Mouse (Mus musculus) heart, postnatal 0 days (tissue): ENCODE data around the gene Adck2. TPM values are rescaled to one million over a fixed set of nuclear protein-coding genes. Genes with fewer than 3 reads are reported as not detected.

Experiments
- ATAC-seq: fragments of 200-750 bp; cut with Nextera tagmentation; 2 replicates; pipeline ENCODE4 v1.8.0; 2017; ENCODE audit warnings: low read depth, moderate number of reproducible peaks, moderate library complexity; ENCODE audit not compliant: insufficient read depth
- DNase-seq: peaks from one replicate; pipeline ENCODE4 v3.0.0-alpha.2; 2016; ENCODE audit warnings: low spot score
- H3K27ac ChIP-seq: fragments of 300-500 bp; sonication (generic); 2 replicates; pipeline ENCODE4 v1.5.1; 2014; ENCODE audit warnings: low read depth, mild to moderate bottlenecking
- H3K27me3 ChIP-seq: fragments of 300-500 bp; sonication (generic); 2 replicates; pipeline ENCODE4 v1.6.1; 2014; ENCODE audit warnings: low read length, mixed read lengths; ENCODE audit not compliant: control insufficient read depth, insufficient read depth
- H3K36me3 ChIP-seq: fragments of 300-500 bp; sonication (generic); replicated peaks from 2 replicates; pipeline ENCODE4 v1.6.1; 2014; ENCODE audit warnings: low read length, mixed read lengths; ENCODE audit not compliant: control insufficient read depth, insufficient read depth
- H3K4me1 ChIP-seq: fragments of 300-500 bp; sonication (generic); 2 replicates; pipeline ENCODE4 v1.6.1; 2014; ENCODE audit warnings: antibody characterized with exemption; ENCODE audit not compliant: control insufficient read depth, insufficient read depth
- H3K4me2 ChIP-seq: fragments of 300-500 bp; sonication (generic); 2 replicates; pipeline ENCODE4 v1.6.1; 2014; ENCODE audit warnings: low read depth, mild to moderate bottlenecking, low read length, moderate library complexity
- H3K4me3 ChIP-seq: fragments of 300-500 bp; sonication (generic); 2 replicates; pipeline ENCODE4 v1.5.1; 2014; ENCODE audit warnings: low read depth, low read length
- H3K9ac ChIP-seq: fragments of 300-500 bp; sonication (generic); replicated peaks from 2 replicates; pipeline ENCODE4 v1.6.1; 2014; ENCODE audit warnings: low read depth, low read length, mixed read lengths
- H3K9me3 ChIP-seq: fragments of 300-500 bp; sonication (generic); replicated peaks from 2 replicates; pipeline ENCODE4 v1.6.1; 2016; ENCODE audit warnings: low read length; ENCODE audit not compliant: control insufficient read depth
- CTCF ChIP-seq: IDR thresholded peaks from 2 replicates; pipeline ENCODE4 v1.5.1; 2016; ENCODE audit warnings: antibody characterized with exemption, control low read depth, low read depth
- EP300 ChIP-seq: IDR thresholded peaks from 2 replicates; pipeline ENCODE4 v1.6.1; 2016; ENCODE audit warnings: antibody characterized with exemption, low read depth
- WGBS: fragments of 180-500 bp; shearing (Covaris S2); extraction: QIAGEN DNeasy Blood & Tissue Kit; methylation state at CpG from one replicate; pipeline ENCODE4 v1.1.7; 2014; 5-methylcytosine and 5-hydroxymethylcytosine counted together
- polyA plus RNA-seq: library from polyadenylated mRNA; unstranded; fragments of >200 nt; fragmentation: Nextera tagmentation; extraction: Ambion mirVana; gene quantifications from 2 replicates; pipeline ENCODE4 v1.2.1, GENCODE M21; 2015
- total RNA-seq: library from RNA; depleted of rRNA; stranded (reverse); fragments of >200 nt; gene quantifications from 2 replicates; pipeline ENCODE4 v1.2.3, GENCODE M21; 2014; ENCODE audit warnings: low replicate concordance

Adck2 gene
- total and polyA plus RNA-seq, 2 experiments from 2014 or later: 22.4 to 24.4 TPM

GRCm38 (mm10) chr6:39580558-39580957 lies 6.9 kb downstream of the Adck2 start:
- DNase-seq (no peak), ATAC-seq (no peak)
- Histone ChIP-seq H3K27ac (no peak overlapping the region), H3K27me3 (no peaks in the 10 kb centered on the region), H3K4me3 (no peak overlapping the region), H3K4me1 (no peaks in the 10 kb centered on the region), H3K4me2 (no peak overlapping the region), H3K36me3 (peaks cover 72% of the 10 kb centered on the region), H3K9ac (no peak overlapping the region), H3K9me3 (no peaks in the 10 kb centered on the region)
- WGBS: 73% methylated on average over 2 of the region's 2 CpGs
- TF ChIP-seq EP300: no peak
- no peak for TF ChIP-seq CTCF

- no peak for TF ChIP-seq EP300
- no peak for TF ChIP-seq CTCF
- Histone ChIP-seq H3K4me1 (no peaks in the 10 kb centered on the region), H3K27me3 (no peaks in the 10 kb centered on the region), H3K9ac (no peak overlapping the region), H3K36me3 (peaks cover 78% of the 10 kb centered on the region), H3K27ac (no peak overlapping the region), H3K9me3 (no peaks in the 10 kb centered on the region), H3K4me2 (no peak overlapping the region), H3K4me3 (no peak overlapping the region)
- WGBS: 79% methylated on average over 7 of the region's 7 CpGs
- no peak for ATAC-seq
- no peak for DNase-seq
Observed at GRCm38 (mm10) chr6:39581087-39581784, 7.6 kb downstream of the Adck2 start.

- H3K9me3 ChIP-seq: no peaks in the 10 kb centered on the region
- peaks cover 68% of the 10 kb centered on the region for H3K36me3 ChIP-seq
Observed at GRCm38 (mm10) chr6:39585517-39585916, 11.8 kb downstream of the Adck2 start, which contains the start of gene Gm42420. Gene Gm42420 (plus strand): TSS chr6:39585753.

GRCm38 (mm10) chr6:39591481-39591880 lies 17.8 kb downstream of the Adck2 start:
- H3K36me3 ChIP-seq: peaks cover 30% of the 10 kb centered on the region
- H3K4me2 ChIP-seq: no peak overlapping the region
- peaks cover 13% of the 10 kb centered on the region for H3K4me1 ChIP-seq
- H3K9me3 ChIP-seq: no peaks in the 10 kb centered on the region
- TF ChIP-seq EP300 (no peak), CTCF (no peak)
- no peak overlapping the region for H3K27ac ChIP-seq
- DNase-seq (no peak), ATAC-seq (no peak)
- no peak overlapping the region for H3K9ac ChIP-seq
- no peaks in the 10 kb centered on the region for H3K27me3 ChIP-seq
- H3K4me3 ChIP-seq: no peak overlapping the region
- WGBS: 91% methylated on average over 4 of the region's 4 CpGs

More at GRCm38 (mm10) chr6:39585517-39585916, 11.8 kb downstream of the Adck2 start, which contains the start of gene Gm42420:
- Histone ChIP-seq H3K27me3 (no peaks in the 10 kb centered on the region), H3K4me1 (no peaks in the 10 kb centered on the region), H3K4me2 (no peak within 1 kb of the TSS), H3K9ac (no peak within 1 kb of the TSS), H3K27ac (no peak within 1 kb of the TSS), H3K4me3 (no peak within 1 kb of the TSS)
- no peak for TF ChIP-seq CTCF
- no peak for TF ChIP-seq EP300
- no peak for ATAC-seq
- 69% methylated on average over 6 of the region's 6 CpGs for WGBS
- DNase-seq: no peak

- WGBS: under 1% methylated on average over 54 of the region's 56 CpGs
- TF ChIP-seq EP300 (no peak), CTCF (no peak)
- Histone ChIP-seq H3K36me3 (peaks cover 30% of the 10 kb centered on the region), H3K4me3 (peak within 1 kb of the TSS; percentile 73), H3K9me3 (no peaks in the 10 kb centered on the region), H3K27ac (peak within 1 kb of the TSS; percentile 95), H3K9ac (peak within 1 kb of the TSS; percentile 84), H3K4me2 (peak within 1 kb of the TSS; percentile 85), H3K27me3 (no peaks in the 10 kb centered on the region), H3K4me1 (peaks cover 13% of the 10 kb centered on the region)
- peak; percentile 97 for ATAC-seq
- DNase-seq: peak; percentile 94
Observed at GRCm38 (mm10) chr6:39592401-39593214, 18.9 kb downstream of the Adck2 start, which contains the start of gene Ndufb2. Gene Ndufb2 (plus strand): TSS chr6:39592574.
